Mouse (Mus musculus) T-helper 17 cell (primary cell): ENCODE measurements around the gene Rdh5.

Source experiments
- in situ Hi-C, 2 experiments: fragments of 300-600 bp; cut with MboI, MseI; formaldehyde crosslinking; loops; 1 replicate in 1 of 2; 2 replicates in 1 of 2; pipeline ENCODE4 v1.15.1; 2025; ENCODE audit warnings: high pct_unique_total_duplicates in 2 of 2

Rdh5 gene

GRCm38 (mm10) chr10:128908778-128909448, 13.8 kb downstream of the Rdh5 start:
- in situ Hi-C loops, result no loop called here

GRCm38 (mm10) chr10:128904812-128905211, 17.9 kb downstream of the Rdh5 start:
- in situ Hi-C loops, result loop anchor here in 1 of 2 experiments (5.0 kb wide), 1 partner anchor 138 kb away; no protein-coding TSS in a partner anchor

GRCm38 (mm10) chr10:128902409-128902988, 20.2 kb downstream of the Rdh5 start:
- in situ Hi-C loops, result loop anchor here in 1 of 2 experiments (5.0 kb wide), 1 partner anchor 135 kb away; no protein-coding TSS in a partner anchor

GRCm38 (mm10) chr10:128901409-128901808, 21.3 kb downstream of the Rdh5 start:
- in situ Hi-C loops, result loop anchor here in 1 of 2 experiments (5.0 kb wide), 1 partner anchor 134 kb away; no protein-coding TSS in a partner anchor

GRCm38 (mm10) chr10:128900698-128901097, 22.0 kb downstream of the Rdh5 start, which contains the start of gene Cd63:
Gene Cd63, plus strand, starts transcription at chr10:128900989.
- in situ Hi-C loops, result loop anchor here in 1 of 2 experiments (5.0 kb wide), 1 partner anchor 133 kb away; no protein-coding TSS in a partner anchor

- in situ Hi-C loops, result loop anchor here (5.0 kb wide), 2 partner anchors 133 to 168 kb away; no protein-coding TSS in a partner anchor
Measured at GRCm38 (mm10) chr10:128899759-128900490, 22.8 kb downstream of the Rdh5 start.

GRCm38 (mm10) chr10:128897501-128897900, 25.2 kb downstream of the Rdh5 start:
- in situ Hi-C loops, result loop anchor here in 1 of 2 experiments (5.0 kb wide), 1 partner anchor 165 kb away; no protein-coding TSS in a partner anchor

GRCm38 (mm10) chr10:128896807-128897206, 25.9 kb downstream of the Rdh5 start:
- in situ Hi-C loops, result loop anchor here in 1 of 2 experiments (5.0 kb wide), 1 partner anchor 165 kb away; no protein-coding TSS in a partner anchor

GRCm38 (mm10) chr10:128895952-128896693, 26.6 kb downstream of the Rdh5 start:
- in situ Hi-C loops, result loop anchor here in 1 of 2 experiments (5.0 kb wide), 1 partner anchor 164 kb away; no protein-coding TSS in a partner anchor

- in situ Hi-C loops, result loop anchor here in 1 of 2 experiments (5.0 kb wide), 1 partner anchor 163 kb away; no protein-coding TSS in a partner anchor
Measured at GRCm38 (mm10) chr10:128895437-128895836, 27.3 kb downstream of the Rdh5 start.

- in situ Hi-C loops, result no loop called here
Measured at GRCm38 (mm10) chr10:128892246-128892645, 30.4 kb downstream of the Rdh5 start.

GRCm38 (mm10) chr10:128891296-128892094, 31.2 kb downstream of the Rdh5 start, which contains the start of gene Gdf11:
Gene Gdf11, minus strand, starts transcription at chr10:128891718.
- in situ Hi-C loops, result no loop called here

- in situ Hi-C loops, result no loop called here
Measured at GRCm38 (mm10) chr10:128890383-128891295, 32.0 kb downstream of the Rdh5 start.

GRCm38 (mm10) chr10:128889846-128890245, 32.8 kb downstream of the Rdh5 start:
- in situ Hi-C loops, result loop anchor here (5.0 kb wide), 1 partner anchor 43 kb away; no protein-coding TSS in a partner anchor

- in situ Hi-C loops, result loop anchor here (5.0 kb wide), 1 partner anchor 42 kb away; no protein-coding TSS in a partner anchor
Measured at GRCm38 (mm10) chr10:128888941-128889827, 33.5 kb downstream of the Rdh5 start.

GRCm38 (mm10) chr10:128882067-128882466, 40.6 kb downstream of the Rdh5 start:
- in situ Hi-C loops, result no loop called here

GRCm38 (mm10) chr10:128878811-128879210, 43.9 kb downstream of the Rdh5 start:
- in situ Hi-C loops, result no loop called here

- in situ Hi-C loops, result no loop called here
Measured at GRCm38 (mm10) chr10:128878291-128878690, 44.4 kb downstream of the Rdh5 start.
